8 mouse cellular contexts compared by ENCODE assay signal in genomic region chr3:105078231-105078826, GRCm38 (mm10). TPM values are rescaled to one million over a fixed set of nuclear protein-coding genes. Genes with fewer than 3 reads are reported as not detected.
DNase-seq lines count a peak whose midpoint lies in the region; ATAC-seq and TF ChIP-seq lines count a peak whose summit lies in the region.

No protein-coding gene starts in this region.

- ATAC-seq in limb, embryonic 11.5 days (ENCODE audit: insufficient number of reproducible peaks, low FRiP score, low TSS enrichment, low read depth), result peak; percentile 81
- peak; percentile 86 for ATAC-seq in midbrain, embryonic 14.5 days (ENCODE audit: low FRiP score, low TSS enrichment)
- peak; percentile 98 for ATAC-seq in stomach, postnatal 0 days (ENCODE audit: low FRiP score, low TSS enrichment)

- H3K9ac ChIP-seq in limb, embryonic 11.5 days (ENCODE audit: low read length), result no peak overlapping the region
- H3K9ac ChIP-seq in midbrain, embryonic 14.5 days (replicated peaks; ENCODE audit: low read length), result no peak overlapping the region
- no peak overlapping the region for H3K9ac ChIP-seq in stomach, postnatal 0 days (ENCODE audit: low read length)

- no peaks in the 10 kb centered on the region; the same call in 1 of the 2 replicates for H3K4me1 ChIP-seq in limb, embryonic 11.5 days (ENCODE audit: control insufficient read depth, insufficient read depth, low read length)
- H3K4me1 ChIP-seq in midbrain, embryonic 14.5 days (ENCODE audit: control insufficient read depth, insufficient read depth, low read length), result no peaks in the 10 kb centered on the region
- no peaks in the 10 kb centered on the region for H3K4me1 ChIP-seq in stomach, postnatal 0 days (replicated peaks; ENCODE audit: control insufficient read depth, insufficient read depth)

- peak; percentile 98 for TF ChIP-seq CTCF in stomach, postnatal 0 days (IDR thresholded peaks at IDR 0.05; ENCODE audit: low read depth)

- H3K4me2 ChIP-seq in limb, embryonic 11.5 days (ENCODE audit: low read depth, severe bottlenecking), result no peak overlapping the region
- no peak overlapping the region for H3K4me2 ChIP-seq in midbrain, embryonic 14.5 days (ENCODE audit: low read length)
- no peak overlapping the region for H3K4me2 ChIP-seq in stomach, postnatal 0 days (replicated peaks; ENCODE audit: low read depth)

- no peaks in the 10 kb centered on the region for H3K36me3 ChIP-seq in limb, embryonic 11.5 days (ENCODE audit: control insufficient read depth, insufficient read depth, low read length)
- no peaks in the 10 kb centered on the region for H3K36me3 ChIP-seq in midbrain, embryonic 14.5 days (ENCODE audit: control insufficient read depth, insufficient read depth, low read length)
- H3K36me3 ChIP-seq in stomach, postnatal 0 days (ENCODE audit: control insufficient read depth, insufficient read depth, low read length), result no peaks in the 10 kb centered on the region

- WGBS in limb, embryonic 11.5 days, result 23% methylated on average over 7 of the region's 7 CpGs
- 16% methylated on average over 7 of the region's 7 CpGs for WGBS in midbrain, embryonic 14.5 days
- 23% methylated on average over 7 of the region's 7 CpGs for WGBS in stomach, postnatal 0 days

- H3K27ac ChIP-seq in limb, embryonic 11.5 days (replicated peaks; ENCODE audit: low read depth, low read length), result no peak overlapping the region
- H3K27ac ChIP-seq in midbrain, embryonic 14.5 days (replicated peaks; ENCODE audit: low read depth, low read length), result no peak overlapping the region
- H3K27ac ChIP-seq in stomach, postnatal 0 days (replicated peaks), result no peak overlapping the region

- H3K27me3 ChIP-seq in limb, embryonic 11.5 days (ENCODE audit: control insufficient read depth, insufficient read depth, low read length), result no peaks in the 10 kb centered on the region
- no peaks in the 10 kb centered on the region for H3K27me3 ChIP-seq in midbrain, embryonic 14.5 days (ENCODE audit: control insufficient read depth, insufficient read depth, low read length)
- no peaks in the 10 kb centered on the region for H3K27me3 ChIP-seq in stomach, postnatal 0 days (ENCODE audit: control insufficient read depth, insufficient read depth, low read length)

- no peaks in the 10 kb centered on the region for H3K9me3 ChIP-seq in limb, embryonic 11.5 days (ENCODE audit: control insufficient read depth, low read length)
- H3K9me3 ChIP-seq in midbrain, embryonic 14.5 days (ENCODE audit: control insufficient read depth, low read length), result no peaks in the 10 kb centered on the region
- no peaks in the 10 kb centered on the region for H3K9me3 ChIP-seq in stomach, postnatal 0 days (ENCODE audit: control insufficient read depth, low read length)

- TF ChIP-seq EP300 in stomach, postnatal 0 days (optimal IDR thresholded peaks at IDR 0.05), result no peak

- peak; percentile 53 for DNase-seq in gastrocnemius, adult 18-20 months (ENCODE audit: low spot score)
- no peak for DNase-seq in gastrocnemius, adult 8-10 months (ENCODE audit: low spot score in 2 of 2)
- peak; percentile 81 for DNase-seq in embryo, embryonic 9.5 days (ENCODE audit: extremely low spot score)
- peak; percentile 65 to 78 for DNase-seq in heart, adult 18-20 months
- peak; percentile 44 for DNase-seq in kidney, adult 11 months
- peak; percentile 89 for DNase-seq in limb, embryonic 11.5 days (ENCODE audit: low spot score)
- peak; percentile 91 for DNase-seq in midbrain, embryonic 14.5 days
- peak; percentile 88 for DNase-seq in stomach, postnatal 0 days (ENCODE audit: low spot score)

- H3K4me3 ChIP-seq in limb, embryonic 11.5 days (ENCODE audit: low read depth, low read length), result no peak overlapping the region
- H3K4me3 ChIP-seq in midbrain, embryonic 14.5 days (replicated peaks; ENCODE audit: low read depth, low read length), result no peak overlapping the region
- H3K4me3 ChIP-seq in stomach, postnatal 0 days (ENCODE audit: low read depth, low read length), result no peak overlapping the region

RNA-seq across cellular contexts. Expression of gene 4930564D02Rik, which starts 11.7 kb away (rescaled TPM):
- total RNA-seq in gastrocnemius, adult 18-20 months (2021), result not detected
- total RNA-seq in gastrocnemius, adult 8-10 months (2022), result not detected
- total RNA-seq in heart, adult 18-20 months (2021), result not detected
- polyA plus RNA-seq in limb, embryonic 11.5 days (2014; fragmentation: Nextera tagmentation; extraction: Ambion mirVana), result not detected in 2 replicates
- polyA plus RNA-seq in midbrain, embryonic 14.5 days (2014; fragmentation: Nextera tagmentation; extraction: Ambion mirVana), result not detected in 2 replicates
- polyA plus RNA-seq in stomach, postnatal 0 days (2015; fragmentation: Nextera tagmentation; extraction: Ambion mirVana), result not detected in 2 replicates

RNA-seq across cellular contexts. Expression of gene Cttnbp2nl, which starts 25.4 kb away (rescaled TPM):
- total RNA-seq in gastrocnemius, adult 18-20 months (2021), result 1 to 10 TPM; 5.8 to 6.3 TPM
- 1 to 10 TPM; 2.7 to 5.5 (median 4.0) TPM for total RNA-seq in gastrocnemius, adult 8-10 months (2022)
- total RNA-seq in heart, adult 18-20 months (2021), result 10 to 100 TPM; 20.7 to 21.6 TPM
- polyA plus RNA-seq in limb, embryonic 11.5 days (2014; fragmentation: Nextera tagmentation; extraction: Ambion mirVana), result 40.2 and 50.8 TPM in 2 replicates
- polyA plus RNA-seq in midbrain, embryonic 14.5 days (2014; fragmentation: Nextera tagmentation; extraction: Ambion mirVana), result 36.5 and 59.7 TPM in 2 replicates
- polyA plus RNA-seq in stomach, postnatal 0 days (2015; fragmentation: Nextera tagmentation; extraction: Ambion mirVana), result 15.5 and 17.5 TPM in 2 replicates

Comparison
In these comparisons a context has a peak if more than half of its experiments do, and no peak if none do; other contexts are left out.
1. DNase-seq: peak in gastrocnemius, adult 18-20 months (single experiment), embryo, embryonic 9.5 days (single experiment), heart, adult 18-20 months (2 of 2), kidney, adult 11 months (single experiment), limb, embryonic 11.5 days (single experiment), midbrain, embryonic 14.5 days (single experiment) and stomach, postnatal 0 days (single experiment); none in gastrocnemius, adult 8-10 months (0 of 2).
2. Peak in every context shown above with its lines, with median percentiles within 50 percentile points of each other: ATAC-seq.